ENCODE assay signal across 8 mouse cellular contexts in genomic region chr5:73344310-73344709, GRCm38 (mm10). TPM values are rescaled to one million over a fixed set of nuclear protein-coding genes. Genes with fewer than 3 reads are reported as not detected.
DNase-seq lines count a peak whose midpoint lies in the region; ATAC-seq and TF ChIP-seq lines count a peak whose summit lies in the region.
"Had no signal": no experiment of that assay in that cellular context is flagged by ENCODE, and none has a peak within 500 bp of the region (broad histone marks: within the 10 kb centered on the region; RNA-seq: fewer than 3 reads in every experiment).

No protein-coding gene starts in this region.

- no peaks in the 10 kb centered on the region for H3K9me3 ChIP-seq in intestine, embryonic 15.5 days
- H3K9me3 ChIP-seq in midbrain, embryonic 13.5 days, result no peaks in the 10 kb centered on the region

- peak overlapping the region; percentile 18; the same call in 1 of the 2 replicates for H3K4me2 ChIP-seq in intestine, embryonic 15.5 days (replicated peaks)
- no peak overlapping the region for H3K4me2 ChIP-seq in midbrain, embryonic 13.5 days (replicated peaks)

- no peaks in the 10 kb centered on the region for H3K27me3 ChIP-seq in thymus, adult 2 months (ENCODE audit: control insufficient read depth, insufficient read depth, low read length)
- H3K27me3 ChIP-seq in intestine, embryonic 15.5 days (replicated peaks), result no peaks in the 10 kb centered on the region
- H3K27me3 ChIP-seq in midbrain, embryonic 13.5 days, result no peaks in the 10 kb centered on the region

- no peaks in the 10 kb centered on the region for H3K36me3 ChIP-seq in thymus, adult 2 months (ENCODE audit: control insufficient read depth, insufficient read depth, low read length)
- H3K36me3 ChIP-seq in intestine, embryonic 15.5 days, result no peaks in the 10 kb centered on the region
- no peaks in the 10 kb centered on the region for H3K36me3 ChIP-seq in midbrain, embryonic 13.5 days

- no peak for TF ChIP-seq POLR2A in thymus, adult 2 months (IDR thresholded peaks at IDR 0.05; ENCODE audit: control insufficient read depth, extremely low read depth, insufficient read depth, low read length, poor library complexity)
- TF ChIP-seq POLR2A in brain, embryonic 14.5 days (IDR thresholded peaks at IDR 0.05; ENCODE audit: borderline replicate concordance, extremely low read depth, insufficient read depth, insufficient read length, poor library complexity, severe bottlenecking), result no peak

- WGBS in thymus, adult 2 months, result 68% methylated on average over 10 of the region's 10 CpGs
- 43% methylated on average over 10 of the region's 10 CpGs for WGBS in intestine, embryonic 15.5 days
- WGBS in midbrain, embryonic 13.5 days, result 29% methylated on average over 10 of the region's 10 CpGs

- H3K4me1 ChIP-seq in thymus, adult 2 months (replicated peaks; ENCODE audit: control insufficient read depth, insufficient read depth, low read length), result no peaks in the 10 kb centered on the region
- H3K4me1 ChIP-seq in intestine, embryonic 15.5 days (replicated peaks), result peaks cover 5% of the 10 kb centered on the region; the same call in 1 of the 2 replicates
- H3K4me1 ChIP-seq in midbrain, embryonic 13.5 days (replicated peaks), result peaks cover 16% of the 10 kb centered on the region

- H3K9ac ChIP-seq in intestine, embryonic 15.5 days, result no peak overlapping the region
- H3K9ac ChIP-seq in midbrain, embryonic 13.5 days (replicated peaks), result no peak overlapping the region

- no peak overlapping the region for H3K4me3 ChIP-seq in thymus, adult 2 months (ENCODE audit: control insufficient read depth, insufficient read depth, low read length)
- no peak overlapping the region for H3K4me3 ChIP-seq in intestine, embryonic 15.5 days (replicated peaks)
- H3K4me3 ChIP-seq in midbrain, embryonic 13.5 days (replicated peaks), result no peak overlapping the region

- TF ChIP-seq CTCF in thymus, adult 2 months (IDR thresholded peaks at IDR 0.05; ENCODE audit: borderline replicate concordance, control insufficient read depth, extremely low read depth, insufficient read depth, low read length, poor library complexity), result no peak
- no peak for TF ChIP-seq CTCF in brain, embryonic 14.5 days (IDR thresholded peaks at IDR 0.05; ENCODE audit: borderline replicate concordance, extremely low read depth, insufficient read depth, insufficient read length)

- ATAC-seq in intestine, embryonic 15.5 days, result peak; percentile 76
- peak; percentile 71 for ATAC-seq in midbrain, embryonic 13.5 days

- peak; percentile 1 for DNase-seq in thymus, adult 2 months
- no peak for DNase-seq in thymus, postnatal 0 days (ENCODE audit: low spot score)
- DNase-seq in brain, embryonic 14.5 days (ENCODE audit: low read depth), result peak; percentile 75
- no peak for DNase-seq in cerebellum, postnatal 36 days
- DNase-seq in cerebellum, postnatal 25 days, result no peak

- H3K27ac ChIP-seq in thymus, adult 2 months (ENCODE audit: control insufficient read depth, insufficient read depth, low read length), result no peak overlapping the region
- H3K27ac ChIP-seq in intestine, embryonic 15.5 days, result peak overlapping the region; percentile 13; the same call in 1 of the 2 replicates
- H3K27ac ChIP-seq in midbrain, embryonic 13.5 days, result no peak overlapping the region
- H3K27ac ChIP-seq: macrophage had no signal

RNA-seq across cellular contexts. Expression of gene Ociad2, which starts 3.5 kb away (rescaled TPM):
- 2.6 and 3.1 TPM in 2 replicates for polyA plus RNA-seq in thymus, adult 2 months (2012; rRNA removed)
- polyA plus RNA-seq in thymus, postnatal 0 days (2015; fragmentation: Nextera tagmentation; extraction: Ambion mirVana), result 55.6 and 57.7 TPM in 2 replicates
- polyA plus RNA-seq in brain, embryonic 14.5 days (2012; rRNA removed), result 6.5 and 9.3 TPM in 2 replicates
- 192 and 216 TPM in 2 replicates for polyA plus RNA-seq in intestine, embryonic 15.5 days (2015; fragmentation: Nextera tagmentation; extraction: Ambion mirVana)
- 22.8 and 24.5 TPM in 2 replicates for polyA plus RNA-seq in midbrain, embryonic 13.5 days (2015; fragmentation: Nextera tagmentation; extraction: Ambion mirVana)

RNA-seq across cellular contexts. Expression of gene Ociad1, which starts 51.7 kb away (rescaled TPM):
- polyA plus RNA-seq in thymus, adult 2 months (2012; rRNA removed), result 72.5 and 73.3 TPM in 2 replicates
- polyA plus RNA-seq in thymus, postnatal 0 days (2015; fragmentation: Nextera tagmentation; extraction: Ambion mirVana), result 216 and 233 TPM in 2 replicates
- polyA plus RNA-seq in brain, embryonic 14.5 days (2012; rRNA removed), result 162 and 184 TPM in 2 replicates
- 246 and 258 TPM in 2 replicates for polyA plus RNA-seq in intestine, embryonic 15.5 days (2015; fragmentation: Nextera tagmentation; extraction: Ambion mirVana)
- 249 and 251 TPM in 2 replicates for polyA plus RNA-seq in midbrain, embryonic 13.5 days (2015; fragmentation: Nextera tagmentation; extraction: Ambion mirVana)

Comparison
In these comparisons a context has a peak if more than half of its experiments do, and no peak if none do; other contexts are left out.
1. DNase-seq: peak in thymus, adult 2 months (single experiment) and brain, embryonic 14.5 days (single experiment); none in thymus, postnatal 0 days (single experiment), cerebellum, postnatal 36 days (0 of 2) and cerebellum, postnatal 25 days (0 of 2).